Mouse (Mus musculus) embryonic facial prominence, embryonic 12.5 days (tissue): Measurements from ENCODE around the gene Ctnna2. TPM values are rescaled to one million over a fixed set of nuclear protein-coding genes. Genes with fewer than 3 reads are reported as not detected.

ENCODE experiments used
- ATAC-seq: fragments of 200-750 bp; cut with Nextera tagmentation; 2 replicates; pipeline ENCODE4 v1.8.0; 2017; ENCODE audit not compliant: insufficient number of reproducible peaks, insufficient read depth, low FRiP score, low TSS enrichment
- H3K27ac ChIP-seq: fragments of 300-500 bp; sonication (generic); 2 replicates; pipeline ENCODE4 v1.5.1; 2016; ENCODE audit warnings: mild to moderate bottlenecking
- H3K27me3 ChIP-seq: fragments of 300-500 bp; sonication (generic); 2 replicates; pipeline ENCODE4 v1.6.1; 2016; ENCODE audit warnings: mild to moderate bottlenecking, moderate library complexity
- H3K36me3 ChIP-seq: fragments of 300-500 bp; sonication (generic); 2 replicates; pipeline ENCODE4 v1.6.1; 2016; ENCODE audit warnings: mild to moderate bottlenecking
- H3K4me1 ChIP-seq: fragments of 300-500 bp; sonication (generic); 2 replicates; pipeline ENCODE4 v1.6.1; 2016
- H3K4me2 ChIP-seq: fragments of 300-500 bp; sonication (generic); replicated peaks from 2 replicates; pipeline ENCODE4 v1.6.1; 2016; ENCODE audit warnings: mild to moderate bottlenecking, moderate library complexity
- H3K4me3 ChIP-seq: fragments of 300-500 bp; sonication (generic); 2 replicates; pipeline ENCODE4 v1.5.1; 2016; ENCODE audit warnings: mild to moderate bottlenecking
- H3K9ac ChIP-seq: fragments of 300-500 bp; sonication (generic); 2 replicates; pipeline ENCODE4 v1.6.1; 2016; ENCODE audit warnings: mild to moderate bottlenecking, moderate library complexity
- H3K9me3 ChIP-seq: fragments of 300-500 bp; sonication (generic); 2 replicates; pipeline ENCODE4 v1.6.1; 2016; ENCODE audit warnings: mild to moderate bottlenecking, moderate library complexity
- WGBS: fragments of 180-500 bp; shearing (Covaris S2); methylation state at CpG from one replicate; pipeline ENCODE4 v1.1.7; 2016; 5-methylcytosine and 5-hydroxymethylcytosine counted together
- polyA plus RNA-seq: library from polyadenylated mRNA; unstranded; fragments of >200 nt; fragmentation: Nextera tagmentation; extraction: Ambion mirVana; gene quantifications from 2 replicates; pipeline ENCODE4 v1.2.1, GENCODE M21; 2016

The Ctnna2 gene
- polyA plus RNA-seq, 1 experiment from 2014 or later = 16.8 TPM

GRCm38 (mm10) chr6:77650127-77650526 lies 329.4 kb downstream of the Ctnna2 start:
- no peak for ATAC-seq
- Histone ChIP-seq H3K27me3 (no peaks in the 10 kb centered on the region), H3K9ac (no peak overlapping the region), H3K9me3 (no peaks in the 10 kb centered on the region), H3K27ac (no peak overlapping the region), H3K36me3 (no peaks in the 10 kb centered on the region), H3K4me2 (no peak overlapping the region), H3K4me3 (no peak overlapping the region), H3K4me1 (no peaks in the 10 kb centered on the region)
- 11% methylated on average over 6 of the region's 6 CpGs for WGBS

- no peak overlapping the region for H3K4me3 ChIP-seq
- ATAC-seq = no peak
- H3K36me3 ChIP-seq = no peaks in the 10 kb centered on the region
- 78% methylated on average over 4 of the region's 4 CpGs for WGBS
- H3K27me3 ChIP-seq = no peaks in the 10 kb centered on the region
- H3K9me3 ChIP-seq = no peaks in the 10 kb centered on the region
- no peaks in the 10 kb centered on the region for H3K4me1 ChIP-seq
- H3K27ac ChIP-seq = no peak overlapping the region
- no peak overlapping the region for H3K4me2 ChIP-seq
- no peak overlapping the region for H3K9ac ChIP-seq
Measured at GRCm38 (mm10) chr6:77644591-77644990, 334.9 kb downstream of the Ctnna2 start.

GRCm38 (mm10) chr6:77638784-77639183 lies 340.7 kb downstream of the Ctnna2 start:
- no peaks in the 10 kb centered on the region for H3K27me3 ChIP-seq
- H3K36me3 ChIP-seq = no peaks in the 10 kb centered on the region
- H3K9me3 ChIP-seq = no peaks in the 10 kb centered on the region
- no peaks in the 10 kb centered on the region for H3K4me1 ChIP-seq
- 88% methylated on average over 2 of the region's 2 CpGs for WGBS
- H3K9ac ChIP-seq = no peak overlapping the region
- no peak overlapping the region for H3K27ac ChIP-seq
- H3K4me3 ChIP-seq = no peak overlapping the region
- ATAC-seq = no peak
- H3K4me2 ChIP-seq = no peak overlapping the region

GRCm38 (mm10) chr6:77633997-77634396 lies 345.5 kb downstream of the Ctnna2 start:
- no peaks in the 10 kb centered on the region for H3K27me3 ChIP-seq
- H3K27ac ChIP-seq = no peak overlapping the region
- no peak overlapping the region for H3K9ac ChIP-seq
- H3K9me3 ChIP-seq = no peaks in the 10 kb centered on the region
- H3K4me1 ChIP-seq = no peaks in the 10 kb centered on the region
- H3K36me3 ChIP-seq = no peaks in the 10 kb centered on the region
- no peak overlapping the region for H3K4me3 ChIP-seq
- no peak for ATAC-seq
- H3K4me2 ChIP-seq = no peak overlapping the region
- 37% methylated on average over 9 of the region's 9 CpGs for WGBS

- no peak overlapping the region for H3K4me2 ChIP-seq
- H3K4me3 ChIP-seq = no peak overlapping the region
- H3K9ac ChIP-seq = no peak overlapping the region
- WGBS = 53% methylated on average over 7 of the region's 7 CpGs
- H3K4me1 ChIP-seq = no peaks in the 10 kb centered on the region
- no peaks in the 10 kb centered on the region for H3K36me3 ChIP-seq
- no peaks in the 10 kb centered on the region for H3K27me3 ChIP-seq
- no peak for ATAC-seq
- H3K9me3 ChIP-seq = no peaks in the 10 kb centered on the region
- H3K27ac ChIP-seq = no peak overlapping the region
Measured at GRCm38 (mm10) chr6:77628573-77629192, 350.8 kb downstream of the Ctnna2 start.

DNA sequence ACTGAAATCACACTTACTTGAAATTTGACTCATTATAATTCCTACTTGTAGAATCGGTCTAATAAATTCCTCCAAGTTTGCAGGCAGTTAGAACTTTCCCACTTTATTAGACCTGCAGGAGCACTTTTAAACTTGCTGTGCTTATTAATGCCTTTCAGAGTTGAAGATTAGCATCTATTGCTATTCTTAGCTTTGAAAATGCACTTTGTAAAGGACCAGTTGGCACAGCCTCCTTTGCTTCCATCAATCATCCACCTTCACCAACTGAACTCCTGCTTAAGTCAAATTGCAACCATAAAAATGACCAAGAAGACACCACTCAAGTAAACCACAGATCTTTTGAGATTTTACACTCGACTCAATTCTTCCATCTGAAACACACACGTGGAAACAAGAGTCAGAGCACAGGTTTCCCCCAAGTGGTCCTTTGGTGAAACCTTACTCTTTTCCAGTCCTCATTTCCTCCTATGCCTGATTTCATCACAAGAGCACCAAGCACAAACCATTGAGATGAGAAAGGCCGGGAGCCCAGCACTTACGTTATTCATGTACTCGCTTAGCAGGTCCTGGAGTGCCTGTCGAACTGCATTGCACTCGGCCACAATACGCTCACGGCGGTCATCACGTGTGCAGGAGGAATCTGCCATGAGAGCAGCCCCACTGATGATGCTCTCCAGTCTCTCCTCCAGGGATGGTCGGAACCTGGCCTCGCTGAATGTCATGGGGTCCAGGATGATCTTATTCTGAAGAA lies 374.7 kb downstream of the Ctnna2 start:
- Histone ChIP-seq H3K27ac (no peak overlapping the region), H3K9ac (no peak overlapping the region), H3K4me3 (no peak overlapping the region), H3K27me3 (no peaks in the 10 kb centered on the region), H3K9me3 (no peaks in the 10 kb centered on the region), H3K4me2 (no peak overlapping the region), H3K4me1 (no peaks in the 10 kb centered on the region), H3K36me3 (no peaks in the 10 kb centered on the region)
- WGBS = 89% methylated on average over 14 of the region's 14 CpGs
- ATAC-seq = no peak

DNA sequence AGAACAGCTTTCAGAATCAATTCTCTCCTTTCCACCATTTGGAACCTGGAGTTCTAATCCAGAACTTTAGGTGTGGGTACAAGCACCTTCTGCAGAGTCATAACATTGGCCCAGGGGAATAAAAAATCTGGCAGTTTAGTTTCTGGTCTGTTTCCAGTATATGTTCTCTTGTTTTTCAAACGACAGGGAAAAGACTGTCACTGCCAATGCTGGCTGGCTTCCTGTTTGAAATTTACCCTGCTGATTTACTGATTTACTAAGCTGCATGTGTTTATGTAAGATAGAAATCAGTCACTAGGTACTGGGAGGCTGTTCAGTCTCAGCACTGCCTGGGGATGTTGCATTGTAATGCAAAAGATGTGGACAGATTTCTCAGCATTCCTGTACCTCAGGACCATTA lies 375.6 kb downstream of the Ctnna2 start:
- Histone ChIP-seq H3K27me3 (no peaks in the 10 kb centered on the region), H3K4me3 (no peak overlapping the region), H3K4me2 (no peak overlapping the region), H3K4me1 (no peaks in the 10 kb centered on the region), H3K36me3 (no peaks in the 10 kb centered on the region), H3K9me3 (no peaks in the 10 kb centered on the region), H3K27ac (no peak overlapping the region), H3K9ac (no peak overlapping the region)
- WGBS = 40% methylated on average over 1 of the region's 1 CpGs
- no peak for ATAC-seq

DNA sequence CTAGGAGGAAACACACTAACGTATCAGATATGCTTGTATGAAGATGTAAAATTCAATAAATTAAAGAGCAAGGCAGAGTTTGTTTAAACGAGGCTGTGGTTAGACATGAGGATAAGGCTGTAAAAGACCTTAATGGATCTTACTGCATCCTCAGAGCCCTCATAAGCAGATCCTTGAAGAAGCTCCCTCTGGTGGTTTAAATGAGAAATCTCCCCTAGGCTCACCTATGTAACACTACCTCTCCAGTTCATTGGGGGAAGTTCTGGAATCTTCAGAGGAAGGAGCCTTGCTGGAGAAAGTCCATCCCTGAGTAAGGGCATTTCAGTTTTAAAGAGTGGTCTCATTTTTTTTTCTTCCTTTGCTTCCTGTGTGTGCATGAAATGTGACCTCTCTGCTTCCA lies 380.3 kb downstream of the Ctnna2 start:
- no peak for ATAC-seq
- Histone ChIP-seq H3K27ac (no peak overlapping the region), H3K36me3 (no peaks in the 10 kb centered on the region), H3K9me3 (no peaks in the 10 kb centered on the region), H3K4me2 (no peak overlapping the region), H3K9ac (no peak overlapping the region), H3K4me1 (no peaks in the 10 kb centered on the region), H3K27me3 (no peaks in the 10 kb centered on the region), H3K4me3 (no peak overlapping the region)
- WGBS = 45% methylated on average over 2 of the region's 2 CpGs

DNA sequence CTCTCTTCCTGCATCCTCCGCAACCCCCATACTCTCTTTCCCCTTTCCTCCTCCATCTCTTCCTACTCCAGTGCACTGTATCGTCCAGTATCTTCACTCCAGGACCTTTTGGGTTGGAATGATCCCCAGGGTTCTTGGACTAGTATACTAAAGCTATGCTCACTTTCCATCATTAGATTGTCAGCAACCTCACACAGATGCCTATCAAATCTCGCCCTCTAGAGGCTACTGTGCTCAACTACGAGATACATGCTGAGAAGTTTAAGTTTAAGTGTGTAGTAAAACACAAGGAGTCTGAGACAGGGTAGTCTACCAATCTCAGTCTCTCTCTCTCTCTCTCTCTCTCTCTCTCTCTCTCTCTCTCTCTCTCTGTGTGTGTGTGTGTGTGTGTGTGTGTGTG lies 396.9 kb downstream of the Ctnna2 start:
- Histone ChIP-seq H3K36me3 (no peaks in the 10 kb centered on the region), H3K9me3 (no peaks in the 10 kb centered on the region), H3K27ac (no peak overlapping the region), H3K9ac (no peak overlapping the region), H3K4me2 (no peak overlapping the region), H3K4me1 (no peaks in the 10 kb centered on the region), H3K4me3 (no peak overlapping the region), H3K27me3 (no peaks in the 10 kb centered on the region)
- ATAC-seq = no peak
- WGBS = 35% methylated on average over 4 of the region's 4 CpGs

- Histone ChIP-seq H3K27ac (no peak overlapping the region), H3K4me1 (no peaks in the 10 kb centered on the region), H3K4me2 (no peak overlapping the region), H3K4me3 (no peak overlapping the region), H3K36me3 (no peaks in the 10 kb centered on the region), H3K9ac (no peak overlapping the region), H3K27me3 (no peaks in the 10 kb centered on the region), H3K9me3 (no peaks in the 10 kb centered on the region)
- no peak for ATAC-seq
Measured at GRCm38 (mm10) chr6:77580926-77581325, 398.6 kb downstream of the Ctnna2 start.

DNA sequence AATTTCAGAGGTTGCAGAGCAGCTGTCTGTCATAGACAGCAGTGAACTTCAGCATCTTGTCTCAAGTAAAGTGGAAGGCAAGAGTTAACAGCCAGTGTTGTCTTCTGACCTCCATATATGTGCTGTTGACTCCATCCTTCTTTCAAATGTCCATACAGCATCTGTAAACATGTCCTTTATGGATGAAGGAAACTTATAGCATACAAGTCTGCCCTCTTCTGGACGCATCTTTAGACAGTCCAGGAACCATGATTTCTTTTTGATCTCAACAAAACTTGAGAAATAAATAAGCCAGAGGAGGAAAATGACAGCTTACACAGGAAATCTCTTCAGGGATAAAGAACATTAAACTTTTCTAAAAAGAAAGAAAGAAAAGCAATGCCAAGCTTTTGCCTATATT lies 400.9 kb downstream of the Ctnna2 start:
- Histone ChIP-seq H3K9ac (no peak overlapping the region), H3K4me3 (no peak overlapping the region), H3K27me3 (no peaks in the 10 kb centered on the region), H3K9me3 (no peaks in the 10 kb centered on the region), H3K36me3 (no peaks in the 10 kb centered on the region), H3K4me2 (no peak overlapping the region), H3K4me1 (no peaks in the 10 kb centered on the region), H3K27ac (no peak overlapping the region)
- no peak for ATAC-seq
- 64% methylated on average over 1 of the region's 1 CpGs for WGBS

- Histone ChIP-seq H3K9ac (no peak overlapping the region), H3K36me3 (no peaks in the 10 kb centered on the region), H3K4me1 (no peaks in the 10 kb centered on the region), H3K4me3 (no peak overlapping the region), H3K27ac (no peak overlapping the region), H3K4me2 (no peak overlapping the region), H3K27me3 (no peaks in the 10 kb centered on the region), H3K9me3 (no peaks in the 10 kb centered on the region)
- WGBS = 45% methylated on average over 3 of the region's 3 CpGs
- no peak for ATAC-seq
Measured at GRCm38 (mm10) chr6:77577585-77577984, 401.9 kb downstream of the Ctnna2 start.
